Mouse (Mus musculus) C2C12 (cell line): ENCODE data around the gene Afmid.

Experiments used
- CEBPB ChIP-seq: IDR thresholded peaks from one replicate; pipeline ENCODE4 v1.6.1; 2011; ENCODE audit warnings: low read depth, mild to moderate bottlenecking, control low read depth, moderate library complexity
- CTCF ChIP-seq: IDR thresholded peaks from one replicate; pipeline ENCODE4 v1.5.1; 2011; ENCODE audit not compliant: control insufficient read depth, insufficient read depth, insufficient read length
- FOSL1 ChIP-seq: IDR thresholded peaks from one replicate; pipeline ENCODE4 v1.8.0; 2011; ENCODE audit warnings: mild to moderate bottlenecking, low read length; ENCODE audit not compliant: poor library complexity, insufficient read depth, severe bottlenecking
- MAX ChIP-seq: IDR thresholded peaks from one replicate; pipeline ENCODE4 v1.6.1; 2011; ENCODE audit warnings: mild to moderate bottlenecking, control low read depth
- MYOG ChIP-seq: IDR thresholded peaks from one replicate; pipeline ENCODE4 v1.6.1; 2011; ENCODE audit not compliant: control insufficient read depth, insufficient read length; ENCODE audit errors: extremely low read depth
- USF1 ChIP-seq: IDR thresholded peaks from one replicate; pipeline ENCODE4 v1.6.1; 2011; ENCODE audit warnings: low read depth, mild to moderate bottlenecking, control low read depth, moderate library complexity

DNA sequence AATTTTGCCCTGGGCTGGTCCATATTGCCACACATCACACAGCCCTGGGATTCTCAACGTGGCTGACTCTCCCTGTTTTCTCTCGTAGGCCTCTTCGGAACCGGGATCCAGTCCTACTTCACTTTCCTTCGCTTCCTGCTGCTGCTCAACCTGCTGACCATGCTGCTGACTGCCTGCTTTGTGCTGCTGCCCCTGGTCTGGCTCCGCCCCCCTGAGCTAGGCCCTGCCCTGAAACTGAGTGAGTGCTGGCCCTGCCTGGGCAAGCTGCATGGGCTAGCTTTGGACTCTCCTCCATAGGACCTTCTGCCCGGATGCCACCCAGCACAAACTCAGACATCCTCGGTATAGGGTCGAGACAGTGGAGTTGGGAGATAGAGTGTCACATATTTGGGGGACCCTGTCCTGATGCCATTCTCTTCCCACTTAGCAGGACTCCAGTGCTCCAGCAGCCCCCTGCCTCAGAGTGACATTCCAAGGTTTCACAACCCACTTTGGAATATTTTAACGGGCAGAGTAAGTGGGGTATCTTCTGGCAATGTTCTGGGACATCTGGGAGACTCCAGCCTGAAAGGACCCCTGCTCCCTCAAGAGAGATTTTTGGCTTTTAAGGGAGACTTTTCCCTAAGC, 41.9 kb upstream of the Afmid start:
- TF ChIP-seq MAX (no peak), CTCF (no peak), MYOG (no peak), FOSL1 (no peak), USF1 (no peak), CEBPB (no peak)
